Mouse (Mus musculus): Measurements from ENCODE around the gene Fcrl6. TPM values are rescaled to one million over a fixed set of nuclear protein-coding genes. Genes with fewer than 3 reads are reported as not detected.

The Fcrl6 gene
- polyA plus RNA-seq, 1 experiment from 2014 or later, result 0.64 TPM

GRCm38 (mm10) chr1:172612745-172613144 lies 10.4 kb upstream of the Fcrl6 start:
- WGBS, result 43% methylated on average over 1 of the region's 1 CpGs
- Histone ChIP-seq H3K4me1 (replicated peaks) (peaks cover 17% of the 10 kb centered on the region), H3K4me2 (no peak overlapping the region), H3K36me3 (no peaks in the 10 kb centered on the region), H3K4me3 (replicated peaks) (no peak overlapping the region), H3K27ac (no peak overlapping the region), H3K9me3 (no peaks in the 10 kb centered on the region), H3K9ac (replicated peaks) (no peak overlapping the region), H3K27me3 (peaks cover 3% of the 10 kb centered on the region; the same call in 1 of the 2 replicates)
- no peak for ATAC-seq (ENCODE audit: insufficient number of reproducible peaks, insufficient read depth, low FRiP score, low TSS enrichment, low read depth)

GRCm38 (mm10) chr1:172611304-172611703 lies 9.0 kb upstream of the Fcrl6 start:
- Histone ChIP-seq H3K9me3 (no peaks in the 10 kb centered on the region), H3K4me1 (replicated peaks) (0 out of 2 replicates have a peak, but pooled peaks cover 4% of the 10 kb centered on the region), H3K36me3 (no peaks in the 10 kb centered on the region), H3K4me2 (no peak overlapping the region), H3K4me3 (replicated peaks) (no peak overlapping the region), H3K9ac (replicated peaks) (no peak overlapping the region), H3K27me3 (peaks cover 3% of the 10 kb centered on the region; the same call in 1 of the 2 replicates), H3K27ac (no peak overlapping the region)
- WGBS, result 78% methylated on average over 10 of the region's 10 CpGs
- no peak for ATAC-seq (ENCODE audit: insufficient number of reproducible peaks, insufficient read depth, low FRiP score, low TSS enrichment, low read depth)

- H3K27me3 ChIP-seq, result 0 out of 2 replicates have a peak, but pooled peaks cover 4% of the 10 kb centered on the region
- H3K36me3 ChIP-seq, result no peaks in the 10 kb centered on the region
- H3K4me3 ChIP-seq (replicated peaks), result no peak overlapping the region
- H3K27ac ChIP-seq, result no peak overlapping the region
- ATAC-seq (ENCODE audit: insufficient number of reproducible peaks, insufficient read depth, low FRiP score, low TSS enrichment, low read depth), result no peak
- H3K9me3 ChIP-seq, result no peaks in the 10 kb centered on the region
- no peaks in the 10 kb centered on the region for H3K4me1 ChIP-seq (replicated peaks)
- no peak overlapping the region for H3K4me2 ChIP-seq
- no peak overlapping the region for H3K9ac ChIP-seq (replicated peaks)
Measured at GRCm38 (mm10) chr1:172594495-172594894, 7.9 kb downstream of the Fcrl6 start.

- Histone ChIP-seq H3K4me3 (replicated peaks) (no peak overlapping the region), H3K4me2 (no peak overlapping the region), H3K27ac (no peak overlapping the region), H3K9me3 (no peaks in the 10 kb centered on the region), H3K36me3 (no peaks in the 10 kb centered on the region), H3K9ac (replicated peaks) (no peak overlapping the region), H3K4me1 (replicated peaks) (no peaks in the 10 kb centered on the region), H3K27me3 (0 out of 2 replicates have a peak, but pooled peaks cover 4% of the 10 kb centered on the region)
- no peak for ATAC-seq (ENCODE audit: insufficient number of reproducible peaks, insufficient read depth, low FRiP score, low TSS enrichment, low read depth)
- WGBS, result 84% methylated on average over 2 of the region's 2 CpGs
Measured at GRCm38 (mm10) chr1:172593956-172594355, 8.4 kb downstream of the Fcrl6 start.

- Histone ChIP-seq H3K27me3 (0 out of 2 replicates have a peak, but pooled peaks cover 4% of the 10 kb centered on the region), H3K4me3 (replicated peaks) (no peak overlapping the region), H3K9ac (replicated peaks) (no peak overlapping the region), H3K4me2 (no peak overlapping the region), H3K9me3 (no peaks in the 10 kb centered on the region), H3K36me3 (no peaks in the 10 kb centered on the region), H3K4me1 (replicated peaks) (no peaks in the 10 kb centered on the region), H3K27ac (no peak overlapping the region)
- no peak for ATAC-seq (ENCODE audit: insufficient number of reproducible peaks, insufficient read depth, low FRiP score, low TSS enrichment, low read depth)
- WGBS, result 73% methylated on average over 3 of the region's 3 CpGs
Measured at GRCm38 (mm10) chr1:172593321-172593720, 9.0 kb downstream of the Fcrl6 start.

GRCm38 (mm10) chr1:172590385-172590784 lies 12.0 kb downstream of the Fcrl6 start, which contains the start of gene Slamf8:
TSS of gene Slamf8 (minus strand) at chr1:172590568.
- H3K4me3 ChIP-seq (replicated peaks), result no peak within 1 kb of the TSS
- H3K4me1 ChIP-seq (replicated peaks), result peaks cover 7% of the 10 kb centered on the region
- WGBS, result 89% methylated on average over 7 of the region's 7 CpGs
- H3K4me2 ChIP-seq, result no peak within 1 kb of the TSS
- peaks cover 21% of the 10 kb centered on the region for H3K27me3 ChIP-seq
- no peaks in the 10 kb centered on the region for H3K9me3 ChIP-seq
- no peak for ATAC-seq (ENCODE audit: insufficient number of reproducible peaks, insufficient read depth, low FRiP score, low TSS enrichment, low read depth)
- H3K27ac ChIP-seq, result no peak within 1 kb of the TSS
- no peaks in the 10 kb centered on the region for H3K36me3 ChIP-seq
- H3K9ac ChIP-seq (replicated peaks), result no peak within 1 kb of the TSS

- Histone ChIP-seq H3K27me3 (peaks cover 37% of the 10 kb centered on the region), H3K36me3 (no peaks in the 10 kb centered on the region), H3K27ac (no peak overlapping the region), H3K4me3 (replicated peaks) (no peak overlapping the region), H3K4me2 (no peak overlapping the region), H3K4me1 (replicated peaks) (peaks cover 10% of the 10 kb centered on the region), H3K9me3 (no peaks in the 10 kb centered on the region), H3K9ac (replicated peaks) (0 out of 2 replicates have a peak overlapping the region, but pooled peaks have one; percentile 8)
- WGBS, result 28% methylated on average over 26 of the region's 26 CpGs
- ATAC-seq (ENCODE audit: insufficient number of reproducible peaks, insufficient read depth, low FRiP score, low TSS enrichment, low read depth), result no peak
Measured at GRCm38 (mm10) chr1:172585612-172586567, 16.5 kb downstream of the Fcrl6 start.

- no peak overlapping the region for H3K9ac ChIP-seq (replicated peaks)
- ATAC-seq (ENCODE audit: insufficient number of reproducible peaks, insufficient read depth, low FRiP score, low TSS enrichment, low read depth), result no peak
- H3K27me3 ChIP-seq, result peaks cover 33% of the 10 kb centered on the region
- 48% methylated on average over 4 of the region's 4 CpGs for WGBS
- H3K4me3 ChIP-seq (replicated peaks), result no peak overlapping the region
- H3K9me3 ChIP-seq, result no peaks in the 10 kb centered on the region
- H3K36me3 ChIP-seq, result no peaks in the 10 kb centered on the region
- peaks cover 10% of the 10 kb centered on the region for H3K4me1 ChIP-seq (replicated peaks)
- H3K4me2 ChIP-seq, result no peak overlapping the region
- no peak overlapping the region for H3K27ac ChIP-seq
Measured at GRCm38 (mm10) chr1:172585026-172585425, 17.3 kb downstream of the Fcrl6 start.

GRCm38 (mm10) chr1:172584271-172584670 lies 18.1 kb downstream of the Fcrl6 start:
- Histone ChIP-seq H3K4me3 (replicated peaks) (no peak overlapping the region), H3K4me1 (replicated peaks) (peaks cover 10% of the 10 kb centered on the region), H3K9me3 (no peaks in the 10 kb centered on the region), H3K4me2 (no peak overlapping the region), H3K27ac (no peak overlapping the region), H3K36me3 (no peaks in the 10 kb centered on the region), H3K9ac (replicated peaks) (no peak overlapping the region), H3K27me3 (peaks cover 33% of the 10 kb centered on the region)
- ATAC-seq (ENCODE audit: insufficient number of reproducible peaks, insufficient read depth, low FRiP score, low TSS enrichment, low read depth), result no peak
- 83% methylated on average over 6 of the region's 6 CpGs for WGBS

GRCm38 (mm10) chr1:172582436-172582835 lies 19.9 kb downstream of the Fcrl6 start:
- no peak overlapping the region for H3K27ac ChIP-seq
- 60% methylated on average over 8 of the region's 8 CpGs for WGBS
- H3K36me3 ChIP-seq, result no peaks in the 10 kb centered on the region
- H3K4me1 ChIP-seq (replicated peaks), result peaks cover 10% of the 10 kb centered on the region
- H3K27me3 ChIP-seq, result peaks cover 27% of the 10 kb centered on the region
- H3K9ac ChIP-seq (replicated peaks), result no peak overlapping the region
- no peak overlapping the region for H3K4me2 ChIP-seq
- ATAC-seq (ENCODE audit: insufficient number of reproducible peaks, insufficient read depth, low FRiP score, low TSS enrichment, low read depth), result no peak
- H3K4me3 ChIP-seq (replicated peaks), result no peak overlapping the region
- H3K9me3 ChIP-seq, result no peaks in the 10 kb centered on the region

GRCm38 (mm10) chr1:172580116-172580515 lies 22.2 kb downstream of the Fcrl6 start:
- H3K4me3 ChIP-seq (replicated peaks), result no peak overlapping the region
- 64% methylated on average over 6 of the region's 6 CpGs for WGBS
- H3K9me3 ChIP-seq, result no peaks in the 10 kb centered on the region
- ATAC-seq (ENCODE audit: insufficient number of reproducible peaks, insufficient read depth, low FRiP score, low TSS enrichment, low read depth), result no peak
- H3K27me3 ChIP-seq, result peaks cover 13% of the 10 kb centered on the region
- no peak overlapping the region for H3K9ac ChIP-seq (replicated peaks)
- no peaks in the 10 kb centered on the region for H3K36me3 ChIP-seq
- no peak overlapping the region for H3K27ac ChIP-seq
- H3K4me2 ChIP-seq, result no peak overlapping the region
- H3K4me1 ChIP-seq (replicated peaks), result 0 out of 2 replicates have a peak, but pooled peaks cover 4% of the 10 kb centered on the region
